Mouse (Mus musculus): Measurements from ENCODE around the gene Gdpd4.

DNA sequence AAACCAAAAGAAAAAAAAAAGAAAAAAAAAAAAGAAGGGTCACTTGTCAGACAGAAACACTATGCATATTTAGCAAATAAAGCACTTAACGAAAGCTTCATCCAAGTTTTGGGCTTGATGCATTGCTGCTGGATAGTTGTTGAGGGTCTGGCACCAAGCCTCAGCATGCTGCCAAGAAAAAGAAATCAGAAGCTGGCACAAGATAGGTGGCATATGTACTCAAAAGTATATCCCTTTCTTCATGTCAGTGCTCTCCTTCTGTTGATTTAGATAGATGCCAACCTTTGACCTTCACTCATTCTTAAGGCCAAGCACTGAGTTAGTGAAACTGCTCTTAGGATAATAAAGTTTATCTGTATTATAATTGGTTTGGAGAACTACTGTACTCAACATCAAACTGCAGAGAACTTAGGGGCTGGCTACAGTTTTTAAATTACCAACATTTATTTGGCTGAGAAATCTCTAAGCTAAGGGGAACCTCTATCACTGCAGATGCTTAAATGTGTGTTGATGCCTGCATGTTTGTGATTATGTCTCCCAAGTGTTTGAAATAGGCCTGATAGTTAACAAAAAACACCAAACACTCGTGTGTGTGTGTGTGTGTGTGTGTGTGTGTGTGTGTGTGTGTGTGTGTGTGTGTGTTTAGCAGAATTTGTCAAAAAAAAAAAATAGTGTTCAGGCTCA is 4.8 kb upstream of the Gdpd4 start:
- TF ChIP-seq EP300 (IDR thresholded peaks at IDR 0.05; ENCODE audit: low read depth) (no peak), CTCF (IDR thresholded peaks at IDR 0.05; ENCODE audit: low read depth) (no peak)
